Mouse (Mus musculus) heart, embryonic 16.5 days (tissue): Measurements from ENCODE around the gene Wdr20. TPM values are rescaled to one million over a fixed set of nuclear protein-coding genes. Genes with fewer than 3 reads are reported as not detected.

Experiments
- ATAC-seq: fragments of 200-750 bp; cut with Nextera tagmentation; replicated peaks from 2 replicates; pipeline ENCODE4 v1.8.0; 2017; ENCODE audit warnings: moderate number of reproducible peaks; ENCODE audit not compliant: insufficient read depth, low FRiP score; ENCODE audit errors: extremely low read depth
- H3K27ac ChIP-seq: fragments of 300-500 bp; sonication (generic); 2 replicates; pipeline ENCODE4 v1.5.1; 2014; ENCODE audit warnings: mild to moderate bottlenecking, low read length, control low read depth, moderate library complexity
- H3K27me3 ChIP-seq: fragments of 300-500 bp; sonication (generic); 2 replicates; pipeline ENCODE4 v1.6.1; 2014; ENCODE audit warnings: low read length, mixed read lengths; ENCODE audit not compliant: control insufficient read depth, insufficient read depth
- H3K36me3 ChIP-seq: fragments of 300-500 bp; sonication (generic); 2 replicates; pipeline ENCODE4 v1.6.1; 2014; ENCODE audit not compliant: control insufficient read depth, insufficient read depth
- H3K4me1 ChIP-seq: fragments of 300-500 bp; sonication (generic); 2 replicates; pipeline ENCODE4 v1.6.1; 2014; ENCODE audit warnings: low read length, mixed read lengths; ENCODE audit not compliant: control insufficient read depth, insufficient read depth
- H3K4me2 ChIP-seq: fragments of 300-500 bp; sonication (generic); 2 replicates; pipeline ENCODE4 v1.6.1; 2014; ENCODE audit warnings: low read depth, mild to moderate bottlenecking, control low read depth, low read length
- H3K4me3 ChIP-seq: fragments of 300-500 bp; sonication (generic); 2 replicates; pipeline ENCODE4 v1.5.1; 2014; ENCODE audit warnings: mild to moderate bottlenecking, control low read depth, low read length
- H3K9ac ChIP-seq: fragments of 300-500 bp; sonication (generic); 2 replicates; pipeline ENCODE4 v1.6.1; 2014; ENCODE audit warnings: low read length, control low read depth
- H3K9me3 ChIP-seq: fragments of 300-500 bp; sonication (generic); replicated peaks from 2 replicates; pipeline ENCODE4 v1.6.1; 2016; ENCODE audit warnings: low read length; ENCODE audit not compliant: control insufficient read depth
- WGBS: fragments of 180-500 bp; shearing (Covaris S2); extraction: QIAGEN DNeasy Blood & Tissue Kit; methylation state at CpG from one replicate; pipeline ENCODE4 v1.1.7; 2014; 5-methylcytosine and 5-hydroxymethylcytosine counted together
- polyA plus RNA-seq: library from polyadenylated mRNA; unstranded; fragments of >200 nt; fragmentation: Nextera tagmentation; extraction: Ambion mirVana; gene quantifications from 2 replicates; pipeline ENCODE4 v1.2.1, GENCODE M21; 2015

The Wdr20 gene
- polyA plus RNA-seq, 1 experiment from 2014 or later, result 18.0 TPM

- Histone ChIP-seq H3K9ac (no peak overlapping the region), H3K36me3 (no peaks in the 10 kb centered on the region), H3K27me3 (no peaks in the 10 kb centered on the region), H3K4me3 (no peak overlapping the region), H3K4me1 (peaks cover 22% of the 10 kb centered on the region), H3K27ac (no peak overlapping the region), H3K4me2 (no peak overlapping the region), H3K9me3 (no peaks in the 10 kb centered on the region)
- WGBS, result 77% methylated on average over 4 of the region's 4 CpGs
- ATAC-seq, result no peak
Observed at GRCm38 (mm10) chr12:110799226-110799625, 61.5 kb downstream of the Wdr20 start.

DNA sequence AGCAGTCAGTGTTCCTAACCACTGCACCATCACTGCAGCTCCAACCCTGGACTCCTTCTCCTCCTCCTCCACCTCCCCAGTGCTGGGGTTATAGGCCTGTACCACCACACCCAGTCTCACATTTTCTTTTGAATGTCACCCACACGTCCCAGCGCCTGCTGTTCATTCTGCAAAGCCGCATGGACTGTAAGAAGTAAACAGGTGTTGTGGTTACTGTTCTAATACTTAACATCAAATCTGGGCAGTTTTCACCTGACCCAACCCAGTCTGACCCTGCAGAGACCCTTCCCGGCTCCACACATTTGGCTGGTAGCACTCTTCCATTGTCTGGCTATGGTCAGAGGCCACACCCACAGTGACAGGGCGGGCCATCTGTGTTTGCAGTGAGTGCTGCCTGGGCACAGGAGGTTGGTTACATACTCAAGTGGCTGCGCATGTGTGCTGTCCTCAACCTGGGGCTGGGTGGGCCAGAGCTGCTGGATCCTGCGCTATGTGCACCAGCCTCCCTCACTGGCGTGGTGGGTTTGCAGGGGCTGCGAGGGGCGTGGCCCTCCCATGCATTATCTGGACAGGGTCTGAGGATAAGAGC, 64.2 kb downstream of the Wdr20 start:
- no peak overlapping the region for H3K27ac ChIP-seq
- no peaks in the 10 kb centered on the region for H3K36me3 ChIP-seq
- ATAC-seq, result no peak
- no peaks in the 10 kb centered on the region for H3K9me3 ChIP-seq
- peaks cover 25% of the 10 kb centered on the region for H3K4me1 ChIP-seq
- no peak overlapping the region for H3K4me2 ChIP-seq
- no peaks in the 10 kb centered on the region for H3K27me3 ChIP-seq
- WGBS, result 72% methylated on average over 10 of the region's 10 CpGs
- no peak overlapping the region for H3K4me3 ChIP-seq
- H3K9ac ChIP-seq, result no peak overlapping the region

DNA sequence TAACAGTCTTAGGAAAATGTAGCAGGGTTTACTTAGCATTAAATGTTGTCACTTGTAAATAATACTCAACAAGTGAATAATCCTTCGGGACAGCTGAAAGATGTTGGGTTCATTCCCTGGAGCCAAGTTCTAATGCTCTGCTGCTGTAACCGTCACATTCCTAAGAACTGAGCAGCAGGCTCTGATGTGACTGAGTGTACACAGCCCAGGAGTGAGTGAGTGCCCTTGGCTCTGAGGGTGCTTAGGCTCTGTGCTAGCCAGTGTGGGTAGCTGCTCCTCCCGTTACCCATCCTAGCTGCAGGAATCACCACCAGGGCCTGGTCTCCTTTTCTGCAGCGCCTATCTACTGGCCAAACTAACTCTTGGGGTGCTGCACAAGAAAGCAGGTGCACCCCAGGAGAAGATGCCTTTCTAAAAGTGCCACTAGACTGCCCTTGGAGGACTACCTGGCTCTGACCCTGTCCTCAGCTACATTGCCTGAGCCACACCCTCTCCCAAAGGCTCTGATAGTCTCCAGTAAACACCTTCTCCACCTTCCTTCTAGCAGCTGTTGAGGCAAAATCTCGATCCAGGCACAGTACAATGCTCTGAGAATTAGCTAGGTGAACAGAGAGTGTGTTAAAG, 65.0 kb downstream of the Wdr20 start:
- Histone ChIP-seq H3K4me1 (peaks cover 22% of the 10 kb centered on the region), H3K4me3 (no peak overlapping the region), H3K4me2 (no peak overlapping the region), H3K9ac (no peak overlapping the region), H3K27ac (no peak overlapping the region), H3K27me3 (no peaks in the 10 kb centered on the region), H3K9me3 (no peaks in the 10 kb centered on the region), H3K36me3 (no peaks in the 10 kb centered on the region)
- no peak for ATAC-seq
- WGBS, result 76% methylated on average over 5 of the region's 5 CpGs

- H3K4me2 ChIP-seq, result peak overlapping the region; percentile 19; the same call in 1 of the 2 replicates
- H3K4me3 ChIP-seq, result no peak overlapping the region
- no peak overlapping the region for H3K9ac ChIP-seq
- peak; percentile 86 for ATAC-seq
- 26% methylated on average over 10 of the region's 10 CpGs for WGBS
- no peaks in the 10 kb centered on the region for H3K9me3 ChIP-seq
- peaks cover 19% of the 10 kb centered on the region for H3K4me1 ChIP-seq
- peak overlapping the region; percentile 78 for H3K27ac ChIP-seq
- no peaks in the 10 kb centered on the region for H3K36me3 ChIP-seq
- no peaks in the 10 kb centered on the region for H3K27me3 ChIP-seq
Observed at GRCm38 (mm10) chr12:110804261-110804660, 66.5 kb downstream of the Wdr20 start.

DNA sequence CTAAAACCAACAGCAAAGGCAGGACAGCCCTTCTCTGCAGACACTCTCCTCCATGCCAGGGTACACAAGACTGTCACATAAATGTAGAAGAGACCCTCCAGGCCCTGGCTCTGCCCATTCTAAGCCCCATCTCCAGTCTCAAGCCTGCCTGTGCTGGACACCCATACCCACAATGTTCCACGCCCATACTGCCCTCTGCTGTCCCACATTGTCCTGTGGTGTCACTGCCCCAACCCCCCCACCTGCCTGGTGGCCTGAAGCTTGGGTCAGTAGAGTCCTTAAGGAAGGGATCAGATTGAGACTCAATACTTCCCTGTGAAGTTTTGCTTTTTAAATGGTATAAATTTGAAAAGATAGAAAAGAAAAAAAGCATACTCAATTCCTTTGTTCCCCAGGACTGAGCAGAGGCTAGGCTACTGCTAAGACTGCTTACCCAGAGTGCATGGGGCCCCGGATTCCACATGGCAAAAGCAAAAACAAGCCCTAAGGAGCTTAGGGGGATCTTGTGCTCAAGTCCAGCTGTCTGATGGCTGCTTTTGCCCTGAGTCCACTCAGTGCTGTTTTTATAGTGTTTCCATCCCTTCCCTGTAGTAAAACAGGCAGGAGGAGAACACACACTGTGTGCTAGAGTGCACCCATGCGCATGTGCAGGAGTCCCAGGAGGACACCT, 68.7 kb downstream of the Wdr20 start:
- 85% methylated on average over 3 of the region's 3 CpGs for WGBS
- Histone ChIP-seq H3K9me3 (no peaks in the 10 kb centered on the region), H3K4me2 (no peak overlapping the region), H3K27me3 (no peaks in the 10 kb centered on the region), H3K9ac (no peak overlapping the region), H3K36me3 (no peaks in the 10 kb centered on the region), H3K4me3 (no peak overlapping the region), H3K27ac (no peak overlapping the region), H3K4me1 (peaks cover 19% of the 10 kb centered on the region)
- ATAC-seq, result no peak

DNA sequence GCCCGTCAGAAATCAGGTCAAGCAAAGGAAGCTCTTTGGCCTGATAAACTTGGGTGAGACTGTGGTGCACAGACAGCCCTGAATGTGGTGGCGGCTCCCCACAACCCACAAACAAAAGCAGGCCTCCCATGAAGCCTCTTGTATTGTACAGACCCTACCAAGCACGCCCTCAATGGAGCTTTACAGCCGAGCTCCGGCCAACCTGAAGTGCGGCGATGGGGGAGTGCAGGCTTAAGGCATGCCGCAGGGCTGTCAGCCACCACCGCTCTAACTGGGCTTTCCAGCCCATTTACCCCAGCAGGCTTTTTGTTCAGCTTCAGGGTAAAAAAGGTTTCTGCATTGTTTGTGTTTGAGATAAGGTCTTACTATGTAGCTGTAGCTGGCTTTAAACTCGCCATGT, 70.7 kb downstream of the Wdr20 start:
- no peak overlapping the region for H3K4me2 ChIP-seq
- peaks cover 9% of the 10 kb centered on the region for H3K4me1 ChIP-seq
- no peaks in the 10 kb centered on the region for H3K36me3 ChIP-seq
- H3K27ac ChIP-seq, result no peak overlapping the region
- H3K9me3 ChIP-seq, result no peaks in the 10 kb centered on the region
- H3K9ac ChIP-seq, result no peak overlapping the region
- H3K4me3 ChIP-seq, result no peak overlapping the region
- no peak for ATAC-seq
- WGBS, result 82% methylated on average over 10 of the region's 10 CpGs
- no peaks in the 10 kb centered on the region for H3K27me3 ChIP-seq

DNA sequence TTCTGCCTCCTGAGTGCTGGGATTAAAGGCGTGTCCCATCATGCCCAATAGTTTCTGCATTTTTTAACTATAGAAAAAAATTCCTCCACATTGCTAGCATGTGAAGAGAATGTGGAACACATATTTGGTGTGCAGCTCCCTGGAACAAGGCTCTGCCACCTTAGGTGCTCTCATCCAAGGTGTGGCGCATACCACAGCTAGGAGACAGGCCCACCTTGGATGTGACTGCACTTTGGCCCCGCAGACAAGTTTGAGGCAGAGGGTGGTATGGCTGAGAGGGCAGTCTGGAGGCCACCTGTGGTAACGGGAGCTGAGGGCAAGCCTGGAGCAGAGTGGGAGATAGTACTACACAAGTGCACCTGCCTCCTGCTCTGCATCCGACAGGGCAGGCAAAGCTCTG, 71.1 kb downstream of the Wdr20 start:
- WGBS, result 81% methylated on average over 5 of the region's 5 CpGs
- Histone ChIP-seq H3K4me2 (no peak overlapping the region), H3K27ac (no peak overlapping the region), H3K9ac (no peak overlapping the region), H3K36me3 (no peaks in the 10 kb centered on the region), H3K4me3 (no peak overlapping the region), H3K9me3 (no peaks in the 10 kb centered on the region), H3K4me1 (peaks cover 7% of the 10 kb centered on the region), H3K27me3 (no peaks in the 10 kb centered on the region)
- no peak for ATAC-seq

DNA sequence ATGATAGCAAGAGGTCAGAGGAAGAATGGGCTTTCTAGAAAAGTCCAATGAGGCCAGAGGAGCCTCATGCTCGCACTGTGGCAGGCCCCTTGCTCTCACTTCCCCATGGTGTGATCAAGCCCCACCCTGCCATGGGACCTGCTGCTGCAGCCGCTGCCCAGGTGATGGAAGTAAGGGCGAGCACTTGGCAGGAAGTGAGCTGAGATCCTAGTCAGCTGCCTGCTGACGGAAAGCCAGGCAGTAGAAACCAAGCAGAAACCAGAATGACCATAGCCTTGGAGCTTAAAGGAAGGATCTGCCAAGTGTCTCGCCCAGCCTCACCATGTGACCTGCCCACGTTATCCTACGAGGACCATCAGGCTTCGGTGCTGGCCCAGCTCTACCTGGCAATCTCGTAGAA, 75.4 kb downstream of the Wdr20 start:
- H3K36me3 ChIP-seq, result no peaks in the 10 kb centered on the region
- H3K27me3 ChIP-seq, result no peaks in the 10 kb centered on the region
- 82% methylated on average over 9 of the region's 9 CpGs for WGBS
- H3K4me1 ChIP-seq, result no peaks in the 10 kb centered on the region
- ATAC-seq, result no peak
- no peak overlapping the region for H3K9ac ChIP-seq
- no peak overlapping the region for H3K27ac ChIP-seq
- no peaks in the 10 kb centered on the region for H3K9me3 ChIP-seq
- H3K4me2 ChIP-seq, result no peak overlapping the region
- H3K4me3 ChIP-seq, result no peak overlapping the region

GRCm38 (mm10) chr12:110813624-110814023, 75.9 kb downstream of the Wdr20 start:
- ATAC-seq, result no peak
- Histone ChIP-seq H3K27ac (no peak overlapping the region), H3K9ac (no peak overlapping the region)

More at GRCm38 (mm10) chr12:110813624-110814023, 75.9 kb downstream of the Wdr20 start:
- WGBS, result 87% methylated on average over 6 of the region's 6 CpGs
- H3K9me3 ChIP-seq, result no peaks in the 10 kb centered on the region
- no peaks in the 10 kb centered on the region for H3K36me3 ChIP-seq
- H3K27me3 ChIP-seq, result no peaks in the 10 kb centered on the region
- no peak overlapping the region for H3K4me3 ChIP-seq
- H3K4me2 ChIP-seq, result no peak overlapping the region
- no peaks in the 10 kb centered on the region for H3K4me1 ChIP-seq
